Mouse (Mus musculus) frontal cortex, postnatal 10 days (tissue): ENCODE data around the gene Elovl3.
A peak's percentile ranks its signal among the peaks of the same experiment; 100 is the strongest.
"Not testable (repeated sequence)": the region's sequence is repeated elsewhere in the genome, so short reads cannot be mapped to it uniquely, and the experiment has no call there.

Source experiments
- DNase-seq, 2 experiments: peaks; one replicate each; pipeline ENCODE4 v3.0.0; 2022; ENCODE audit warnings: low spot score in 2 of 2, mixed read lengths in 1 of 2

Gene Elovl3

GRCm38 (mm10) chr19:46135789-46136638, 4.3 kb downstream of the Elovl3 start:
- peak in 1 of 2 experiments; percentile 22 for DNase-seq

- DNase-seq = peak; percentile 15 to 53
Observed at GRCm38 (mm10) chr19:46136639-46137580, 5.2 kb downstream of the Elovl3 start.

- no peak for DNase-seq
Observed at GRCm38 (mm10) chr19:46140324-46140723, 8.6 kb downstream of the Elovl3 start.

GRCm38 (mm10) chr19:46141091-46141490, 9.4 kb downstream of the Elovl3 start:
- DNase-seq = no peak

GRCm38 (mm10) chr19:46147511-46148371, 16.0 kb downstream of the Elovl3 start, which contains the start of gene Pitx3:
Gene Pitx3, minus strand, starts transcription at chr19:46148326.
- DNase-seq = no peak

GRCm38 (mm10) chr19:46148372-46148760, 16.7 kb downstream of the Elovl3 start:
- peak; percentile 57 to 74 for DNase-seq

GRCm38 (mm10) chr19:46149091-46149490, 17.4 kb downstream of the Elovl3 start:
- no peak for DNase-seq

GRCm38 (mm10) chr19:46152127-46152803, 20.6 kb downstream of the Elovl3 start, which contains the start of gene Gbf1:
Gene Gbf1, plus strand, starts transcription at chr19:46152509.
- DNase-seq = peak; percentile 92 to 97

GRCm38 (mm10) chr19:46165950-46166349, 34.3 kb downstream of the Elovl3 start:
- no peak for DNase-seq

- DNase-seq = not testable (repeated sequence)
Observed at GRCm38 (mm10) chr19:46167169-46167568, 35.5 kb downstream of the Elovl3 start.

- no peak for DNase-seq
Observed at GRCm38 (mm10) chr19:46169396-46169795, 37.7 kb downstream of the Elovl3 start.

GRCm38 (mm10) chr19:46169913-46170312, 38.2 kb downstream of the Elovl3 start:
- DNase-seq = no peak

- DNase-seq = no peak
Observed at GRCm38 (mm10) chr19:46172541-46172940, 40.8 kb downstream of the Elovl3 start.

GRCm38 (mm10) chr19:46175173-46175572, 43.5 kb downstream of the Elovl3 start:
- no peak for DNase-seq

GRCm38 (mm10) chr19:46177046-46177445, 45.3 kb downstream of the Elovl3 start:
- no peak for DNase-seq

- DNase-seq = no peak
Observed at GRCm38 (mm10) chr19:46180274-46180673, 48.6 kb downstream of the Elovl3 start.

GRCm38 (mm10) chr19:46182241-46182640, 50.5 kb downstream of the Elovl3 start:
- DNase-seq = no peak
